Mouse (Mus musculus) hindbrain, embryonic 10.5 days (tissue): ENCODE measurements at regions not wholly inside any gene's neighbourhood (a gene's known extent, or its start where the extent isn't known, plus 50 kb on each side); places are given as distances from the start of the nearest gene placed in this dataset.

Source experiments
- DNase-seq: peaks from one replicate; pipeline ENCODE4 v3.0.0-alpha.2; 2017; ENCODE audit warnings: low spot score
- H3K27ac ChIP-seq: fragments of 300-500 bp; sonication (generic); 2 replicates; pipeline ENCODE4 v1.5.1; 2016; ENCODE audit warnings: mild to moderate bottlenecking, moderate library complexity
- H3K27me3 ChIP-seq: fragments of 300-500 bp; sonication (generic); 2 replicates; pipeline ENCODE4 v1.6.1; 2016; ENCODE audit warnings: mild to moderate bottlenecking; ENCODE audit not compliant: poor library complexity, insufficient read depth, severe bottlenecking
- H3K36me3 ChIP-seq: fragments of 300-500 bp; sonication (generic); 2 replicates; pipeline ENCODE4 v1.6.1; 2016; ENCODE audit warnings: mild to moderate bottlenecking, moderate library complexity
- H3K4me1 ChIP-seq: fragments of 300-500 bp; sonication (generic); replicated peaks from 2 replicates; pipeline ENCODE4 v1.6.1; 2016; ENCODE audit warnings: mild to moderate bottlenecking
- H3K4me3 ChIP-seq: fragments of 300-500 bp; sonication (generic); 2 replicates; pipeline ENCODE4 v1.5.1; 2016; ENCODE audit warnings: mild to moderate bottlenecking, moderate library complexity
- H3K9me3 ChIP-seq: fragments of 300-500 bp; sonication (generic); 2 replicates; pipeline ENCODE4 v1.6.1; 2016; ENCODE audit warnings: mild to moderate bottlenecking, moderate library complexity
- WGBS: fragments of 180-500 bp; shearing (Covaris S2); methylation state at CpG from one replicate; pipeline ENCODE4 v1.1.7; 2016; 5-methylcytosine and 5-hydroxymethylcytosine counted together

DNA sequence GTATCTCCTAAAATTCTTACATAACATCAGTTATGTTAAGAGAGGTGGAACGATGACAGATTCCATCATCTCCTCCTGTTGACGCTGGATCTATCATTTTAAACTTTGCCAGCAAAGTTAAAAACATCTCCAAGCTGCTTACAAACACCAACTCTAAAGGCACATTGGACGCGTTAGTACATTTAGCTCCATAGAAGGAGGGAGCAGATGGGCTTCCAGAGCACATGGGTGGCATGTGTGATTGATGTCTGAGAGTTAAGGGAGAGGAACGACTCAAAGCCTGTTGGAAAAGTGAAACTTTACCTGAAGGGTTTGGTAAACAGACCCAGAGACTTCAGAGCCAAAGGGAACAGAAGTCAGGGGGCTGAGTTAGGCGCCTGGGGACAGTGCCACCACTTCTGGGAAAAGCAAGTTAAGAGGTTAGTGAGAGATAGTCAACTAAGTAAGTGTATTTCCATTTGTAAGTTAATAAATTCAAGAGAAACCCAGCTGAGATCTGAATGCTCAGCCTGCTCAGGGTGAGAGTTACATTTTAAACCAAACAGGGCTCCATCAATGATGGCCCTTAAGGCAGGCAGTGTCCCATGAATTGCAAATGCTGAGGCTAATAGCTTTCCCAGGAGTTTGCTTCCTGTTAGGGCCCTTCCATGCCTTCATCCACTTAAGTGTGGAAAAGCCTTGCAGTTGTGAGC lies 430.3 kb upstream of the Adamts16 start:
- 73% methylated on average over 6 of the region's 6 CpGs for WGBS
- DNase-seq = no peak
- Histone ChIP-seq H3K27me3 (no peaks in the 10 kb centered on the region), H3K9me3 (no peaks in the 10 kb centered on the region), H3K36me3 (no peaks in the 10 kb centered on the region), H3K4me1 (no peaks in the 10 kb centered on the region), H3K27ac (no peak overlapping the region), H3K4me3 (no peak overlapping the region)

DNA sequence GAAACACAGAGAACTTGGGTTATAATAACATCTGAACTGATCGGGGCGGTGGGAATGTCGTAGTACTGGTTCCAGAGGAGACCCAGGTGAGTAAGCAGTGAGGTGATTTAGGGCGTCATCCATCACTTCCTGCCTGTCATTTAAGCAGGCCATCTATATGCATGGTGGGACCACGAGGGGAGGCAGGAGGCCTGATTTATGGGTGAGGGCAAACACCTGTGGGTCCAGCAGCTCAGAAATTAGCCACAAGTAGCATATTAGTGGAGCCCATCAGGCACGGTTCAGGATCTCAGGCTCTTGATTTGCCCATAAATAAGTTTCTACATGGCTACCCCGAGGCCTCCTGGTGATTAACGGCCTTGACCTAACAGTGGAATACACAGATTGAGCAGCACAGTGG lies 428.8 kb upstream of the Adamts16 start:
- no peaks in the 10 kb centered on the region for H3K27me3 ChIP-seq
- H3K27ac ChIP-seq = no peak overlapping the region

DNA sequence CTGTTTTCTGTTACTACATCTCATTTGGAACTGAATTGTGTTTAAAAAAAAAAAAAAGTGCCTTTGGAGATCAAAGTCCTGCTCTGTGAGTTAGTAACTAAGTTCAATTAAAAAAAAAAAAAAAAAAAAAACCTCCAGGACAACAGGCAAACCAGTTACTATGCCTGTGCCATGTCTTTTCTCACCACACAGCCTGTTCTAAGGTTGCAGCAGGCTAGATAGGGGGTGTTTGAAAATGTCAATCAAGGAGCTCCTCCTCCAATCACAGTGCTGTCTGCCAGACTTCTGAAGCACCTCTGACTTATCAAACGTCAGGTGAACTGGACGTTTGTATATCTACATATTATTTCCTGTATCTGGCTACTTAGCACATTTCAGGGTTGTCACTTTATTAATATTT lies 427.9 kb upstream of the Adamts16 start:
- no peaks in the 10 kb centered on the region for H3K9me3 ChIP-seq
- no peaks in the 10 kb centered on the region for H3K4me1 ChIP-seq
- H3K27ac ChIP-seq = no peak overlapping the region
- no peak for DNase-seq
- WGBS = 69% methylated on average over 2 of the region's 2 CpGs
- no peaks in the 10 kb centered on the region for H3K27me3 ChIP-seq
- no peaks in the 10 kb centered on the region for H3K36me3 ChIP-seq
- no peak overlapping the region for H3K4me3 ChIP-seq

More for the DNA sequence above, 428.8 kb upstream of the Adamts16 start:
- DNase-seq = no peak
- no peaks in the 10 kb centered on the region for H3K9me3 ChIP-seq
- H3K36me3 ChIP-seq = no peaks in the 10 kb centered on the region
- no peak overlapping the region for H3K4me3 ChIP-seq
- no peaks in the 10 kb centered on the region for H3K4me1 ChIP-seq
- WGBS = 85% methylated on average over 8 of the region's 8 CpGs

DNA sequence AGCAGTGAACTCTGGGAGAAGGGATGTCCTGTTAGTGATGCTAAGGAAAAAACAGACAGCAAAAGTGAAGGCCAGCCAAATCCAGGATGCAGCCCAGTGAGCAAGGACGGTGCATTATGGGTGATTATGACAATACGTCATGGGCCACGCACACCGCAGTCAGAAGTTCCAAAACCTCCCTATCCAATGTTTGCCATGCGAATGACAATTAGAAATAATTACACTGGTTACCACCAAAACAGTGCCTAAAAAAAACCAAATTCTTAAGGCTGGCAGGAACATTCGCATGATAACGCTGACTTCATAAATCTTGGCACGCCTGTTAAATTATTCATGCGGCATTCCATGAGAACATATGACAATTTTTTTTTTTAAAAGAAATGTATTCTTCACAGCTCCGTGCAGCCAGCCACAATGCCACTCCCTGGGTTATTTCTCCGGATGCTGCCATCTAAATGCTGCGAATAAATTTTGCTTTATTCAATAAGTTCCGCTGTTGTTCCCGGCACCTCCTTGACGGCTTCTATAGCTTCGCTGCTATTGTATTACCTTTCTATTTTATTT lies 421.8 kb upstream of the Adamts16 start:
- no peak for DNase-seq

DNA sequence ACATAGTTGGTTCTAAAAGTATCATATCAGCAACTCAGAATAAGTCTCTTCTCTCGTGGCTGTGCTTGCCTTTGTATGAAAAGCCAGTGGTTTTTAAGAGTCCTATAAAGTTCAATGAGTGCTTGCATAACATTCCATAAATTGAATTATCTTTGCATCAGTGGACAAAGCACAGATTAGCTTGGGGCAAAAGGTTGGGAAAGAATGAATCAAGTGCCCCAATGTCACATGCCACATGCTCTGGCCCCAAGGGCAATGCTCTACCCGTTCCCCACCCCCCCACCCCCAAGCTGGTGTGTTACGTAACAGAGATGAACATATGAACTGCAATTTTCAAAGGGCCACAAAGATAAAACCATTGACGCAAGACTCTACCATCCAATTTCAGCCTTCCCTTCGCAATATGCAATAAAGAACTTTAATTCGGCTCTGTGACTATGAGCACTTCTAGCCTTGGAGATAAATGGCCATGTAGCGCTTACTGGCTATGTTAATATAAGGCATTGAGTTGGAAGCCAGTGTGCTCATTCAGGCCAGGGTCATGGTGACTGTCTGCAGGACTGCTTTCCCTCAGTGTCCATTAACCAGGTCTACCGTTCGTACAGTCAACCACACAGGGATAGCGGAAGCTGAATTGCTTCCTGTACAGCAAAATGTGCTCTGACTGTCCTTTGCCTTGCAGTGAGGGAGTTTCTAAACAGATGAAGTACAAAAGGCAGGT lies 421.1 kb upstream of the Adamts16 start:
- Histone ChIP-seq H3K4me1 (peaks cover 18% of the 10 kb centered on the region), H3K4me3 (no peak overlapping the region), H3K36me3 (no peaks in the 10 kb centered on the region), H3K27ac (no peak overlapping the region), H3K27me3 (0 out of 2 replicates have a peak, but pooled peaks cover 8% of the 10 kb centered on the region), H3K9me3 (no peaks in the 10 kb centered on the region)
- WGBS = 78% methylated on average over 10 of the region's 10 CpGs
- no peak for DNase-seq

More for the DNA sequence above, 421.8 kb upstream of the Adamts16 start:
- Histone ChIP-seq H3K9me3 (no peaks in the 10 kb centered on the region), H3K27ac (no peak overlapping the region), H3K27me3 (0 out of 2 replicates have a peak, but pooled peaks cover 8% of the 10 kb centered on the region), H3K4me1 (peaks cover 18% of the 10 kb centered on the region), H3K36me3 (no peaks in the 10 kb centered on the region), H3K4me3 (no peak overlapping the region)
- 83% methylated on average over 16 of the region's 16 CpGs for WGBS

DNA sequence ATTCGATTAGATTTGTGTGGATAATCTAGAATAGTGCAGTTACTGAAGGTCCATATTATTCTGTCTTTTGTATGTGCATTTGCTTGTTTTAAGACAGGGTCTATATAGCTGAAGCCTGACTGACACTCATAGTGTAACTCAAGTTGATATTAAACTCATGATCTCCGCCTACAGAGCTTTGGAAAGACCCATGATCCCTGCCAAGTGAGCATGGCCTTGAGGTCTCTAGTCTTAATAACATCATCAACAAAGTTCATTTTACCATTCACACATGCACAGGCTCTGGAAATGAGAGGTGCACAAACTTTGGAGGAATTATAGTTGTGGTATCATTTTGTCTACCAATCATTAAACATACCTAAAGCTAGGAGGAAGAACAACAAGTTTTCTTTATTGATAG lies 412.4 kb upstream of the Adamts16 start:
- H3K36me3 ChIP-seq = no peaks in the 10 kb centered on the region
- no peak for DNase-seq
- 89% methylated on average over 2 of the region's 2 CpGs for whole genome bisulfite sequencing

DNA sequence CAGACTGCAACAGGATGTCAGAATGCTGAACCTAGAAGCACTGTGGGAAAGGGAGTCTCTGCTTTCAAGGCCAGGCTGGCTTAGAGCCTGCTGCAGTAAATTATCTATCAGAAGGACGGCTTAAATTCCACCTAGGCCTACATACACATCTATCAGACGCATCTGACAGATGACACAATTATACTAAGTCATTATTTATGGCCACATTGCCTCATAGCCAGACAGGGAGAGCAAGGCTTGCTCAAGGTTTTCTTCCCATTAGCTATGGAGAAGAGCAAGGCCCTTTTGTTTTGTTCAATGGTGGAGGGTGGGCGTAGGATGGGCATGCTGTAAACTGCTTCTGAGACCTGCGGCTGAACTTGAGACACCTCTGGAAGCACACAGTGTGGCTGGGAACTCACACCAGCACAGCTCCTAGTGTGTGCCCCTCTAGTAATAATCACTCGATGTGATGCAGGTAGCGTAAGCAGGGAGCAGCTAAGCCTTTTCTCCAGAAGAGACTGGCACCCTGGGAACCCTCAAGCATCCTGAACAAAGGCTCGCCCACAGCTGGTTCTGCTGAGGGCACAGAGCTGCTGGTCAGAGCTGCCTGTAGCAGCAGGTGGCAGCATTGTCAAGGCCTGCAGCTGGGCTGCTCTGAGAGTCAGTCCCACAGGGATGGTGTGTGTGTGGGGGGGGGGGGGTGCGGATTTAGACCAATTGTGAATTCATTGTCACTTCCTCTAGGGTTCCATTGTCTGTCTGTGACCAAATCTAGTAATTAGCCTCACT lies 406.8 kb upstream of the Adamts16 start:
- H3K4me1 ChIP-seq = peaks cover 19% of the 10 kb centered on the region

More for the DNA sequence above, 412.4 kb upstream of the Adamts16 start:
- Histone ChIP-seq H3K4me1 (peaks cover 5% of the 10 kb centered on the region), H3K27me3 (peaks cover 8% of the 10 kb centered on the region), H3K4me3 (no peak overlapping the region), H3K9me3 (no peaks in the 10 kb centered on the region), H3K27ac (no peak overlapping the region)

DNA sequence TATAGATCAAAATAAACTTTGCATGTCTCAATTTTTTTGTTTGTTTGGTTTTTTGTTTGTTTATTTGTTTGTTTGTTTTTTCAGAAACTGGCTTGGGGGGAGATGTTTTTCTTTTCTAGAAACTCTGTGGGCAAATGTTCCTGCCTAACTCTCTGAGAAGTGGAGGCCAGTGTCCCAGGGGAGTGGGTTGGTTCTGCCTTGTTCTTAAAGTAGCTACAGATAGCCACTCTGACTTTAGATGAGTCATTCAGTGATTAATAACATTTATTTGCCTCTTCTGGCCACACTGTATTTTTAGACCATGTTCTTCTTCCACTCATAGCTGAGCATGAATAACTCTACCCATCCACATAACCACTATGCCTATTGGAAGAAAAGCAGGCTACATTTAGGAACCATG lies 405.6 kb upstream of the Adamts16 start:
- peaks cover 8% of the 10 kb centered on the region for H3K27me3 ChIP-seq
- peaks cover 19% of the 10 kb centered on the region for H3K4me1 ChIP-seq
- H3K27ac ChIP-seq = no peak overlapping the region
- no peaks in the 10 kb centered on the region for H3K9me3 ChIP-seq
- no peaks in the 10 kb centered on the region for H3K36me3 ChIP-seq
- no peak for DNase-seq
- H3K4me3 ChIP-seq = no peak overlapping the region

More for the DNA sequence above, 406.8 kb upstream of the Adamts16 start:
- peaks cover 8% of the 10 kb centered on the region for H3K27me3 ChIP-seq
- no peaks in the 10 kb centered on the region for H3K36me3 ChIP-seq
- peak overlapping the region; percentile 79 for H3K27ac ChIP-seq
- 34% methylated on average over 8 of the region's 8 CpGs for WGBS
- peak; percentile 68 for DNase-seq
- no peak overlapping the region for H3K4me3 ChIP-seq
- H3K9me3 ChIP-seq = no peaks in the 10 kb centered on the region

DNA sequence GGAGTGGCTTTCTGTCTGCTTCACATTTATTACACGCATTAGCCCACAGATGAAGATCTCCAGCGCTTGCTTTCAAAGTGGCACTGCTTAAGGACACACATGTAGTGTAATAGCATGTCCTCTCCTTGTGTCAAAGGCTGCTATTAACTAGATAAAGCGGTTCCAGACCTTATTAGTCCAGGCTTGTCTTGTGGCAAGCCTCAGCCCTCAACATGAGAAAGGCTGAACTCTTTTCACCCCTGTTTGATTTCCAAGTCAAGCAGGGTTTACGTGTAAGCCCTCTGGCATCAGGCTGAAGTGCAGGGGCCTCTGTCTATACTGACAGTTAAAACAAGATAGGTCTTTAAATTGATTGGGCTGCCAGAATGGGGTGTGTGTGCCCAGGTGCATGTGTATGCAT lies 403.7 kb upstream of the Adamts16 start:
- no peak for DNase-seq
- Histone ChIP-seq H3K27ac (no peak overlapping the region), H3K36me3 (no peaks in the 10 kb centered on the region), H3K27me3 (peaks cover 13% of the 10 kb centered on the region), H3K9me3 (no peaks in the 10 kb centered on the region), H3K4me1 (peaks cover 19% of the 10 kb centered on the region), H3K4me3 (no peak overlapping the region)
- WGBS = 86% methylated on average over 4 of the region's 4 CpGs

DNA sequence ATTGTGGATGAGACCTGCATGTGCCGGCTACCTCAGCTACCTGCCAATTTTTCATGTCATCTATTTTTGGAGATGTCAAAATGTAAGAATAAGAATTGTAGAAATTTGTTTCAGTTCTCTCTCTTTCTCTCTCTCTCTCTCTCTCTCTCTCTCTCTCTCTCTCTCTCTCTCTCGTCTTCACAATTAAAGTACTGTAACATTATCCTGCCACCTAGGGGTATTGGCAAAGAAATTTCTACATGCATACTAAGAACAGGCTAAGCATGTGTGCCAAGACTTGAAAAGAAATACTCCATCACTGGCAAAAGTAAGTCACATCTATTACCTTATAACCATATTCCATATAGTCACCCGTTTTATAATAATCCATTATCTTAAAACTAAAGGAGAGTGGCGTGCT lies 398.2 kb upstream of the Adamts16 start:
- Histone ChIP-seq H3K27me3 (0 out of 2 replicates have a peak, but pooled peaks cover 5% of the 10 kb centered on the region), H3K4me1 (no peaks in the 10 kb centered on the region), H3K4me3 (no peak overlapping the region), H3K9me3 (no peaks in the 10 kb centered on the region), H3K27ac (no peak overlapping the region), H3K36me3 (no peaks in the 10 kb centered on the region)
- 76% methylated on average over 4 of the region's 4 CpGs for WGBS
- DNase-seq = no peak

DNA sequence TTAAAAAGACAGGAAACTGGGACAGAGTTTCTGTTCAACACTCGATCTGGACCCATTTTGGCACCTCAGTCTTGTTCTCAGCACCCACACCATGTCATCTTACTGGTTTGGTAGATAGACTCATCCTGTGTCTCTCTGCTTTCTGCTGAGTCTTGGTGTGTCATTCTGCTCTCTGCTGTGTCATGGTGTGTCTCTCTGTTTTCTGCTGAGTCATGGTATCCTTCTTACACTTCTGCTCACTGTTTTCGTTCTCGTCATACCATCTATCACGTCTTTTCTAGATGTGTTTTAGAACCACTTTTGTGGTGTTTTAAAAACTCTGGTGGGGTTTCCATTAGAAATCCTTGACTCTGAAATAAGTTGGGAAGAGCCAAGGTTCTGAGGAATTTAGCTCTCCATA lies 393.7 kb upstream of the Adamts16 start:
- no peaks in the 10 kb centered on the region for H3K27me3 ChIP-seq
- no peaks in the 10 kb centered on the region for H3K4me1 ChIP-seq
- no peak overlapping the region for H3K27ac ChIP-seq
- WGBS = 94% methylated on average over 4 of the region's 4 CpGs
- DNase-seq = no peak
- H3K9me3 ChIP-seq = no peaks in the 10 kb centered on the region
- H3K4me3 ChIP-seq = no peak overlapping the region
- no peaks in the 10 kb centered on the region for H3K36me3 ChIP-seq

DNA sequence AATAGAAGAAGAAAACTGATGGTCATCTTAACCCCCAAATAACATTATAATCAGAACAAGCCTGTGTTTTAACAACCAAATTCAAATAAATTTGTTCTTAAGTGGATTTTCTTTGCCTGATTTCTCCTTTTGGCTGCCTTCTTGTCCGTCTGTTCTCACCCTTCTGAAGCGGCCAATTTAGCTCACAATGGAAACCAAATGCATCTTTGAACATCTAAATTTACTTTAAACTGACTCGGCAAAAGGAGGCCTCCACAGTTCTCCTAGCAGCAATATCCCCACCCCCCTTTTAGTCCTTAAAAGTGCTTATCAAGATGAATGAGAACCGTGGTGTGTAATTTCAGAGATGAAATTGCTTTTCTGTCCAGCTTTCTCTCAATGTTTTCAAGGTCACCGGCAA lies 389.6 kb upstream of the Adamts16 start:
- DNase-seq = no peak
- H3K27ac ChIP-seq = no peak overlapping the region
- no peaks in the 10 kb centered on the region for H3K9me3 ChIP-seq
- H3K36me3 ChIP-seq = no peaks in the 10 kb centered on the region
- 82% methylated on average over 5 of the region's 5 CpGs for WGBS
- no peak overlapping the region for H3K4me3 ChIP-seq
- no peaks in the 10 kb centered on the region for H3K4me1 ChIP-seq
- no peaks in the 10 kb centered on the region for H3K27me3 ChIP-seq

DNA sequence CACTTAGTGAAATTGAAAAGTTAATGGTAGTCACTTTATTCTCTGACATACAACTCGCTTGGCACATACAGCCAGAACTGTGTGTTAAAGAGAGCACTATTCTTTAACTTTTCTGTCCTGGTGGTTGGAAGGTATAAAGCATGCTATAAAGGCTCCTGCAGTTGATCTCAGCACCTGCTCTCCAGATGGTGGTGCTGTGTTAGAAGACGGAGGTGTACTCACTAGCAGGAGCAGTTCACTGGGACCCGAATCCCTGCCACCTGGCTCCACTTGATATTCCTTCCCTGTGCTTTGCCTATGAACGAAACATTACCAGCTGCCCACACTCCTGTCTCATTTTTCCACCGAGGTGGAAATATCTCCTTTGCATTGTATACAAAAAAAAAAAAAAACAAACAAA lies 373.2 kb upstream of the Adamts16 start:
- 64% methylated on average over 5 of the region's 5 CpGs for WGBS
- peaks cover 18% of the 10 kb centered on the region for H3K4me1 ChIP-seq
- no peaks in the 10 kb centered on the region for H3K36me3 ChIP-seq
- no peaks in the 10 kb centered on the region for H3K27me3 ChIP-seq
- no peak for DNase-seq
- no peak overlapping the region for H3K4me3 ChIP-seq
- no peaks in the 10 kb centered on the region for H3K9me3 ChIP-seq
- H3K27ac ChIP-seq = no peak overlapping the region
